Mouse (Mus musculus) ES-Bruce4 (cell line): ENCODE results near the gene Cd300c. TPM values are rescaled to one million over a fixed set of nuclear protein-coding genes. Genes with fewer than 3 reads are reported as not detected.

Experiments used
- H3K27ac ChIP-seq: 2 replicates; pipeline ENCODE4 v1.5.1; 2012; ENCODE audit warnings: low read length, inconsistent platforms; ENCODE audit not compliant: insufficient read depth
- H3K27me3 ChIP-seq: 2 replicates; pipeline ENCODE4 v1.6.1; 2012; ENCODE audit warnings: mild to moderate bottlenecking, low read length, inconsistent platforms; ENCODE audit not compliant: control insufficient read depth, poor library complexity, insufficient read depth, severe bottlenecking
- H3K36me3 ChIP-seq: 2 replicates; pipeline ENCODE4 v1.6.1; 2012; ENCODE audit warnings: inconsistent platforms, mild to moderate bottlenecking, low read length, moderate library complexity; ENCODE audit not compliant: control insufficient read depth, poor library complexity, insufficient read depth, severe bottlenecking
- H3K4me1 ChIP-seq: one replicate; pipeline ENCODE4 v1.8.1; 2011; ENCODE audit warnings: low read length; ENCODE audit not compliant: control insufficient read depth, insufficient read depth
- H3K4me3 ChIP-seq: 2 replicates; pipeline ENCODE4 v1.5.1; 2011; ENCODE audit warnings: low read depth, mild to moderate bottlenecking, low read length
- H3K9ac ChIP-seq: 2 replicates; pipeline ENCODE4 v1.6.1; 2012; ENCODE audit warnings: low read depth, mild to moderate bottlenecking, inconsistent platforms; ENCODE audit not compliant: poor library complexity, severe bottlenecking
- H3K9me3 ChIP-seq: replicated peaks from 2 replicates; pipeline ENCODE4 v1.6.1; 2012; ENCODE audit warnings: mild to moderate bottlenecking, low read length, inconsistent platforms; ENCODE audit not compliant: control insufficient read depth, poor library complexity, insufficient read depth, severe bottlenecking
- CTCF ChIP-seq: IDR thresholded peaks from one replicate; pipeline ENCODE4 v1.8.1; 2011; ENCODE audit warnings: low read depth, low read length
- EP300 ChIP-seq: IDR thresholded peaks from 2 replicates; pipeline ENCODE4 v1.6.1; 2011; ENCODE audit warnings: low read depth, low read length; ENCODE audit not compliant: insufficient read depth
- POLR2A ChIP-seq: IDR thresholded peaks from one replicate; pipeline ENCODE4 v1.8.1; 2011; ENCODE audit warnings: low read length; ENCODE audit not compliant: insufficient read depth
- polyA plus RNA-seq: library from polyadenylated mRNA; stranded (reverse); fragments of >200 nt; gene quantifications from 2 replicates; pipeline ENCODE4 v1.2.4, GENCODE M21; 2011; ENCODE audit warnings: low read depth; ENCODE audit not compliant: missing spikeins, insufficient read depth, insufficient read length

Gene Cd300c
- polyA plus RNA-seq, 1 experiment: not detected

DNA sequence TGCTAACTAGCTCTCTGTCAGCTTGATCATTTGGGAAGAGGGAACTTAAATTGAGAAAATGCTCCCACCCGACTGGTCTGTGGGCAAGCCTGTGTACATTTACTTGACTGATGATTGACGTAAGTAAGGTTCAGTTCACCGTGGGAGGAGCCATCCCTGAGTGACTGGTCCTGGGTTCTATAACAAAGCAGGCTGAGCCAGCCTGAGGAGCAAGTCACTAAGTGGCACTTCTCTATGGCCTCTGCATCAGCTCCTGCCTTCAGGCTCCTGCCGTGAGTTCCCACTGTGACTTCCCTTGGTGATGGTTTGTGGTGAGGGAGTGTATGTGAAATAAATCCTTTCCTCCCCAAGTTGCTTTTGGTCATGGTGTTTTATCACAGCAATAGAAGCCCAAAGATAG lies 60.9 kb downstream of the Cd300c start:
- H3K4me1 ChIP-seq: no peaks in the 10 kb centered on the region
- H3K9ac ChIP-seq: no peak overlapping the region
- no peaks in the 10 kb centered on the region for H3K36me3 ChIP-seq
- no peak overlapping the region for H3K27ac ChIP-seq
- no peaks in the 10 kb centered on the region for H3K27me3 ChIP-seq
- no peak overlapping the region for H3K4me3 ChIP-seq
- TF ChIP-seq CTCF (no peak), EP300 (no peak), POLR2A (no peak)
- no peaks in the 10 kb centered on the region for H3K9me3 ChIP-seq

GRCm38 (mm10) chr11:114907567-114907966 lies 61.4 kb downstream of the Cd300c start:
- no peak overlapping the region for H3K27ac ChIP-seq
- no peaks in the 10 kb centered on the region for H3K4me1 ChIP-seq
- TF ChIP-seq CTCF (no peak), EP300 (no peak), POLR2A (no peak)
- no peaks in the 10 kb centered on the region for H3K9me3 ChIP-seq
- no peaks in the 10 kb centered on the region for H3K27me3 ChIP-seq
- no peak overlapping the region for H3K9ac ChIP-seq
- H3K4me3 ChIP-seq: no peak overlapping the region
- H3K36me3 ChIP-seq: no peaks in the 10 kb centered on the region

Other genes with a start within 250 kb of the Cd300c start
- 1.3 and 1.7 TPM in 2 replicates for gene Dnaic2, start 241.7 kb downstream of the Cd300c start, polyA plus RNA-seq
- gene Kif19a, start 203.8 kb downstream of the Cd300c start, polyA plus RNA-seq: 1.0 and 1.4 TPM in 2 replicates
- 0.93 TPM in 1 of 2 replicates, not detected in the other for gene Btbd17, start 173.2 kb downstream of the Cd300c start, polyA plus RNA-seq
- not detected in 2 replicates for gene Gpr142, start 170.2 kb downstream of the Cd300c start, polyA plus RNA-seq
- 48.8 and 57.0 TPM in 2 replicates for gene Gprc5c, start 118.0 kb downstream of the Cd300c start, polyA plus RNA-seq
- 0.78 and 2.3 TPM in 2 replicates for gene Cd300a, start 79.1 kb downstream of the Cd300c start, polyA plus RNA-seq
- gene Cd300lb, start 34.8 kb downstream of the Cd300c start, polyA plus RNA-seq: not detected in 2 replicates
- not detected in 2 replicates for gene Cd300ld, start 20.8 kb upstream of the Cd300c start, polyA plus RNA-seq
- not detected in 2 replicates for gene Cd300c2, start 32.7 kb upstream of the Cd300c start, polyA plus RNA-seq
- gene Cd300ld2, start 47.0 kb upstream of the Cd300c start, polyA plus RNA-seq: not detected in 2 replicates
- gene Cd300ld4, start 57.9 kb upstream of the Cd300c start, polyA plus RNA-seq: not detected in 2 replicates
- not detected in 2 replicates for gene Cd300ld5, start 68.6 kb upstream of the Cd300c start, polyA plus RNA-seq
- not detected in 2 replicates for gene Cd300ld3, start 79.3 kb upstream of the Cd300c start, polyA plus RNA-seq
- gene Cd300e, start 93.0 kb upstream of the Cd300c start, polyA plus RNA-seq: not detected in 2 replicates
- 0.99 and 3.0 TPM in 2 replicates for gene Rab37, start 122.3 kb upstream of the Cd300c start, polyA plus RNA-seq
- gene Cd300lf, start 164.8 kb upstream of the Cd300c start, polyA plus RNA-seq: 1.1 TPM in 1 of 2 replicates, not detected in the other
- gene Slc9a3r1, start 194.2 kb upstream of the Cd300c start, polyA plus RNA-seq: 73.2 and 77.8 TPM in 2 replicates
- gene Tmem104, start 218.3 kb upstream of the Cd300c start, polyA plus RNA-seq: 4.8 and 8.0 TPM in 2 replicates
- gene Nat9, start 218.7 kb upstream of the Cd300c start, polyA plus RNA-seq: 13.1 and 16.2 TPM in 2 replicates